Mouse (Mus musculus): Measurements from ENCODE around the gene Mrtfb.

DNA sequence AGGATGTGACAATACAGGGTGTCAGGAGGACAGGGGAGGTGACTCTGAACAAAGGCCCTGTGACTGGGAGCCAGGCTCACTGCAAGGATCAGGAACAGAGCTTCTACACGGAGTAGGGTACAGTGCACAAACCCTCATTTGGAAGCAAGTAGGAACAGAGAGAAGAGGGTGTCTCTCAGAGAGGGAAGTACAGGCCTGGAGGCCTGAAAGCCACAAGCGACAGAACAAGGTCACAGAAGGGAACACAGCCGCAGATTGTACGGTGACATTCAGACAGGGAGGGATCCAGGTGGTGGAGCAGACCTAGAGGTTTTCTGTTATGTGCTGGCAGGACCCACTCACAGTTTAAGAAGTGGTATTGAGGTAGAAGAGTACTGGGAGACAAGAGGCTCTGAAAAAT is 17.2 kb upstream of the Mrtfb start:
- TF ChIP-seq POLR2A (IDR thresholded peaks at IDR 0.05; ENCODE audit: low read depth, low read length) = no peak
- no peak for TF ChIP-seq CTCF (IDR thresholded peaks at IDR 0.05; ENCODE audit: borderline replicate concordance, insufficient read depth, low read length)
